Mouse (Mus musculus): ENCODE data around the gene Rnase2b.

- no peak for TF ChIP-seq CTCF (IDR thresholded peaks at IDR 0.05; ENCODE audit: control insufficient read depth, insufficient read depth, insufficient read length)
- TF ChIP-seq MYOG (IDR thresholded peaks at IDR 0.05; ENCODE audit: control insufficient read depth, extremely low read depth, insufficient read length), result no peak
- no peak for TF ChIP-seq MAX (IDR thresholded peaks at IDR 0.05)
- TF ChIP-seq USF1 (IDR thresholded peaks at IDR 0.05; ENCODE audit: low read depth), result no peak
These were observed 31.6 kb upstream of the Rnase2b start for GRCm38 (mm10) chr14:51130315-51130940.
